Mouse (Mus musculus): Measurements from ENCODE around the gene Fkbp7. TPM values are rescaled to one million over a fixed set of nuclear protein-coding genes. Genes with fewer than 3 reads are reported as not detected.
A peak's percentile ranks its signal among the peaks of the same experiment; 100 is the strongest.

Fkbp7 gene
- 14.2 and 14.4 TPM in 2 replicates for polyA plus RNA-seq (2015; fragmentation: Nextera tagmentation; extraction: Ambion mirVana)

GRCm38 (mm10) chr2:76672966-76673392 lies at the start of gene Fkbp7:
Gene Fkbp7, minus strand, starts transcription at chr2:76673116.
- DNase-seq (ENCODE audit: low spot score) = peak; percentile 88

DNA sequence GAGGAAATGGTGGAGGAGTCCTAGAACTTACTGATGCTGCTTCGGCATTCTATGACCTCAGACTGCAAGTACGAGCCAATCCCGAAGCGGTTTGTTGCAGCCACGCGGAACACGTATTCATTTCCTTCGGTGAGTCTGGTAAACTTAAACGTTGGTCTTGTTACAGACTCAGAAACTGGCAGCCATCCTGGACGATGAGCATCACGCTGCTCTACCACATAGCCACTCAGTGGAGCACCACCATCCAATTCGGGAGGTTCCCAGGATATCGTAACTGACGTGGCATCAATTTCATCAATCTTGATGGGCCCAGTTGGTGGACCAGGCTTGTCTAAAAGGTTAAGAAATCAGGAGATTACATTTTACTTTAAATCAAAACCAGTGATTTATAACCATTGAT lies 46.7 kb upstream of the Fkbp7 start:
- DNase-seq (ENCODE audit: low spot score) = no peak

DNA sequence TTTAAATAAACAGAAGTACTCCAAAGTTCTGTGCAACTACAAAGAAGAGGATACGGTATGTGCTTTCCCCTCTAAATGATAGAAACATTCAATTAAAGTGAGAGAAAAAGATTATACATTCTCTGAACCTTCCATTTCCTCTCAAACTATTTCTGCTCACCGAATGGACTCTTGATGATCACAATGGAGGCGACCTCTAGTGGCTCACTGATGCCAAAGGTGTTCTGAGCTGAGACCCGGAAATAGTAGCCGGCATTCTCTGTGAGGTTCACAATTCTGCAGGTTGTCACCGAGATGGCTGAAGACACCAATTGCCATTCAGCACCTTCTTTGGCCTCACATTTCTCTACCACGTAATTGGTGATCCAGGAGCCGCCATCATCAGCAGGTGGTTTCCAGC lies 42.1 kb upstream of the Fkbp7 start:
- DNase-seq (ENCODE audit: low spot score) = peak; percentile 5

GRCm38 (mm10) chr2:76708512-76708911 lies 35.6 kb upstream of the Fkbp7 start:
- DNase-seq (ENCODE audit: low spot score) = no peak

DNA sequence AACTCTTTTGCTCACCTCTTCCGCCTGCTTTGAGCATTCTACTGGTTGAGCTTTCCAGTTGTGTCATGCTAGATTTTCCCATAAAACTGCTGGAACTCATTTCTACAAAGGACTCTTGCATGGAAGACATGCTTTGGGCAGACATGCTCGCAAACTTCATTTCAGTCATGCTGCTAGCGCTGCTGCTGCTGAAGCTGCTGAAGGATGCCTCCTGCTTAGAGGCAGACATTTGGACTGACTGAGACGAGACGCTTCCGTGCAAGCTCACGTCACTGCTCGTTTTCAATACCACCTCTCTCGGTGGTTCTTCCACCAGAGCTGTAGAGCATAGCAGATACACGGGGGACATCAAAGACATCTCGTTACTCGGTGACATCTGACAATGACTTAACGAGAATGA lies 32.7 kb upstream of the Fkbp7 start:
- DNase-seq (ENCODE audit: low spot score) = no peak

GRCm38 (mm10) chr2:76702751-76703150 lies 29.8 kb upstream of the Fkbp7 start:
- DNase-seq (ENCODE audit: low spot score) = no peak

GRCm38 (mm10) chr2:76702188-76702587 lies 29.3 kb upstream of the Fkbp7 start:
- DNase-seq (ENCODE audit: low spot score) = no peak

GRCm38 (mm10) chr2:76695290-76695689 lies 22.4 kb upstream of the Fkbp7 start:
- no peak for DNase-seq (ENCODE audit: low spot score)

GRCm38 (mm10) chr2:76693765-76694164 lies 20.8 kb upstream of the Fkbp7 start:
- DNase-seq (ENCODE audit: low spot score) = no peak

GRCm38 (mm10) chr2:76690436-76691204 lies 17.7 kb upstream of the Fkbp7 start:
- no peak for DNase-seq (ENCODE audit: low spot score)

DNA sequence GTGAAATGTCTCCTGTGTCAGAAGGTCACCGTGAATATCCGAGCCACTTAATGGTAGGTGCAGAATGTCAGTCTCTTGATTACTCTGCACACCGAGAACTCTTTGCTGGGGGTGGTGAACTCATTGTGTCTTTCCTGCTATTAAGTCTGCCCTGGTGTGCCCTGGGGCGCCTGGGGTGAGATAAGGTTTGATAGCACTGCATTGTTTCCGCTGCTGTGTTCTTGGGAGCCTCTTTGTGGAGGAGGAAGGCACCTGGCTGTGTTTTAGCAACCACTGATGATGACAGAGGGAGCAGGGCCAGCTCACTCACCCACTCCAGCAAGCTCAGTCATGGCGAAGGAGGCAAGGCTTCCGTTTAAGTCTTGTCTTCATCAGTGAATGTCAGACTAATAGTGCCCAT lies 15.2 kb upstream of the Fkbp7 start:
- no peak for DNase-seq (ENCODE audit: low spot score)

DNA sequence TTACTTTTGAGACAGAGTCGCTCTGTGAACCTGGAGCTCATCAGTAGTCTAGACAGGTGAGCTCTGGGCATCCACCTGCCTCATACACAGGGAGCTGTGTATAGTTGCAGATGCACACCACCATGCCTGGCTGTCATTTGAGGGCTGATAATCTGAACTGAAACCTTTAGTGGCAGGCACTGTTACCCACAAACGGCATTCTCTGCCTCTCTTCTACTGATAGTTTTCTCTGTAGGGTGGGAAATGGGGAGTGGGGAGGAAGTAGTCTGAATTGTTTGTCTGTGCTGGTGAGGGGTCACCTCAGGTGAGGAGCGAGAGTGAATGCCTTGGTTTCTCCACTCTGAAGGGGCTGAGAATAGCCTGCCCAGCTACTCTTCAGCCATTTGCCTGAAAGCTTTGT lies 14.7 kb upstream of the Fkbp7 start:
- no peak for DNase-seq (ENCODE audit: low spot score)

DNA sequence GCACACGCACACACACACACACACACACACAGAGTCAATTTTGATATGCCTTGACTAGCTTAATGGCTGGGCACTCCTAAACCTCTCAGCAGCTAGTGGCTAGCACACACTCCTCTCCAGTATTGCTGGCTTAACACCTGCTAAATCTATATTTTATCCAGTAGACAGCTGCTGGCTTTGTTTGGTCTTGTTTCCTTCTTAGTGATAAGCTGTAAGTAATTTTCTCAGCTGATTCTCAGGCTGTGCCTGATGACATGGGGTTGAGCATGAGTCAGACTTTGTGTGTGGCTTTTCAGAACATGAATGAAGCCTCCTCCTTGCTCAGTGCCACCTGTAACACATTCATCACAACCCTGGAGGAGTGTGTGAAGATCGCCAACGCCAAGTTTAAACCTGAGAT lies 14.1 kb upstream of the Fkbp7 start:
- no peak for DNase-seq (ENCODE audit: low spot score)

GRCm38 (mm10) chr2:76682301-76682700 lies 9.4 kb upstream of the Fkbp7 start:
- no peak for DNase-seq (ENCODE audit: low spot score)

- no peak for DNase-seq (ENCODE audit: low spot score)
These were observed 3.7 kb upstream of the Fkbp7 start for GRCm38 (mm10) chr2:76676401-76677226.

- no peak for DNase-seq (ENCODE audit: low spot score)
These were observed 3.0 kb upstream of the Fkbp7 start for GRCm38 (mm10) chr2:76675949-76676348.

- DNase-seq (ENCODE audit: low spot score) = peak; percentile 7
These were observed 2.5 kb upstream of the Fkbp7 start for GRCm38 (mm10) chr2:76675451-76675850.

DNA sequence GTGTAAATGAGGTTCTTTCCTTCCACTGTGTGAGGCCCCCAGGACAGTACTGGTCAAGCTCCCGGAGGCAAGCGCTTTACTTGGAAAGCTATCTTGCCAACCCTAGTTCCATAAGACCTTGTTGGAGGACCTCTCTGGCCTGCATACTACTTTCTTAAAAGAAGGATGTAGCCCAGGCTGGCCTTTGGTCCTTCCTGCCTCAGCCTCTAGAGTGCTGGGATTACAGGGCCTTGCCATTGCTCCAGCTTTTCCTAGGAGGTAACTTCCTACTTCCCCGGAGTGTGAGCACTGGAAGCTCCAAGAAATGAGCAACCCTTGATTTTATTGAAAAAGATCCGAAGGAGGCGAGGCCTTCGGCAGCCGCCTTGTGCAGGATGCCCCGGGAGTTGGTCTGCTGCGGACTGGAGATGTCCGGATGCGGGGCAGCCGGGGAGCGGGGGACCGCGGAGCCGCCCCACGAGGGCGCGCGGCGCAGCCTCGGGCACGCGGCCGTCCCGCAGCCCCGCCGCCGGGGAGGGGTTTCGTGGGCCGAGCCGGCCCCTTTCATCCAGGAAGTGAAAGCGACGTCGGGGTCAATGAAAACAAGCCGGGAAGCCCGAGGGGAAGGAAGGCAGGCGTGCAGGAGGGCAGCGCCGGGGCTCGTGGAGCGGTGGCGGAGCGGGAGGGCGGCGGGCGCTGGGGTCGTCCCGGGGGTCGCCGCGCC lies 2.0 kb upstream of the Fkbp7 start, which contains the start of gene Plekha3:
TSS of gene Plekha3 (plus strand) at position 557 of the 703 bp plus-strand sequence.
- peak; percentile 68 for DNase-seq (ENCODE audit: low spot score)

GRCm38 (mm10) chr2:76673472-76674081 lies 661 bp upstream of the Fkbp7 start:
- DNase-seq (ENCODE audit: low spot score) = peak; percentile 65

DNA sequence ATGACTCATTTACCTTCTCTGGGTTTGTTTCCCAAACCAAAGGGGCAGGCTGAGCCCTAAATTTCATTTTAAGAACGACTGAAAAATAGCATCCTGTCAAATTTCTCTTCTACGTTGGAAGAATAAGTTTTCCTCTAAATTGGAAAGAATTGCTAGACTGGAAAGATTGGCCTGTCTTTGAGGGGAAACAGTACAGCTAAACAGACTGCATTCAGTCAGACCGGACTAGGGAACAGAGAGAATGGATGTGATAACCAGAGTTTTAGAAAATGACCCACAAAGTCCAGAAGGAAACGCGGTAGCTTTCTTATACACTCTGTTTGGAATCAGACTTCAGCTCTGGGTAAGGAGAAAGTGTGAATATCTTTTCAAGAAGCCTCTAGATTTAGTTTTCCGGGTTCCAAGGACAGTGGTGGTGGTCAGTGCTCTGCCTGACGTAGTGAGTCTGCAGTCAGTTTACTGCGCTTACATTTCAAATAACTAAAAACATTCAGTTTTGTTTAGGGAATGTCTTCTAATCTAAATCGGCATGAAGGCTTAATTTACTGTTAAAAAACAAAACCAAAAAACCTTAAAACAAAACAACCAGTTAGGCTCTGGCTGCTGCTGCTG lies 676 bp downstream of the Fkbp7 start:
- DNase-seq (ENCODE audit: low spot score) = no peak

GRCm38 (mm10) chr2:76671641-76672040 lies 1.3 kb downstream of the Fkbp7 start:
- DNase-seq (ENCODE audit: low spot score) = no peak
